Mouse (Mus musculus) lung, postnatal 10 days (tissue): ENCODE data around the gene Atp2b2.

Source experiments
- DNase-seq: peaks from one replicate; pipeline ENCODE4 v3.0.0; 2021

Gene Atp2b2

DNA sequence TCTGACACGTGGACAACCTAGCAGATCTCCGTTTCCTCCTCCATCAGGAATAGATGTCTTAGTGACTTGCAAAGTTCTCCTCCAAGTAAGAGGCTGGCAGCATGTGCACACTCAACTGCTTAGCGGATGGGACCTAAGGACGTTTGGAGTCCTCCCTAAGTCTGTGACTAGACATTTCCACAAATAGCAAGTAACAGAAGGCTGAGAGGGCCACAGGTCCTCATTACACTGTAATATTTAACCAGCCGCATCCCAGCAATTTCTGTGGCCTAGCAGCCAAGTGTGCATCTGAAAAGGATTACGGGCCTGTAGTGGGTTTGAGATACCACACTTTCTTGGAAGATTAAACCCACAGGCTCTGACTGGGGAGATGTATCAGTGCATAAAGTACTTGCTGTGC, 30.4 kb downstream of the Atp2b2 start:
- DNase-seq = no peak

DNA sequence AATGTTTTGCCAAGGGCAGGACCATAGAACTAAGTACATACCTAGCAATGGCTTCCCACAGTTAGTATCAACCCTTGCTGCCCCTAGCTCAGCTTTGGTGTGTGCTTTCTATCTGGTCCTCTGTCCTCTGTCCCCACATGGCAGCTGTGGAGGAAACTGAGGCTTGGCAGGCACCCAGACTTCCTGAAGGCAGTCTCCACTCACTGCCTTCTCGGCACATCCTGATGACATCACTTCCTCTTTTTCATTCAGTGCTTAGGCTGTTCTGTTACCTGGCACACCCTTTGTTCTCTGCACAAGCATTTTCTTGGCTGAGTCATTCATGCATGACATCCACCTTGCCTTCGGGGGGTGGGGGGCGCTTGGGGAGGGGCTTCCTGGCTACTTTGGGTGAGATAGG, 38.6 kb downstream of the Atp2b2 start:
- no peak for DNase-seq

DNA sequence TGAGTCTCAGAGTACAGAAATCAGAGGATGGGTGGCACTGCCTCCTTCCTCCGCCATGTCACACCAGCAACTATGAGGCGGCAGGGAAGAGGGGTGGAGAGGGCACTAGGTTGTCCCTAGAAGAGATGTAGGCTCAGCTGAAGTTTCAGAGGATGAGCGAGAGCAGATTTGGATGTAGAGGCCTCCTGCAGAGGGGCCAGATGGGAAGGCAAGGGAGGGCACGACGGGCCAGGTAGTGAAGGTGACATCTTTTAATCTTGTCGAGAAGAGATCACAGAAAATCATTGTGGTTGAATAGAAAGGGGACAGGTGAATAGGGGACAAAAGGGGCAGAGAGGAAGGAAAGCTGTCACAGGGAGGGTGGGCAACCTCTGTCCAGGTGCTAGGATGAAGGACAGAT, 41.5 kb downstream of the Atp2b2 start:
- DNase-seq = no peak

DNA sequence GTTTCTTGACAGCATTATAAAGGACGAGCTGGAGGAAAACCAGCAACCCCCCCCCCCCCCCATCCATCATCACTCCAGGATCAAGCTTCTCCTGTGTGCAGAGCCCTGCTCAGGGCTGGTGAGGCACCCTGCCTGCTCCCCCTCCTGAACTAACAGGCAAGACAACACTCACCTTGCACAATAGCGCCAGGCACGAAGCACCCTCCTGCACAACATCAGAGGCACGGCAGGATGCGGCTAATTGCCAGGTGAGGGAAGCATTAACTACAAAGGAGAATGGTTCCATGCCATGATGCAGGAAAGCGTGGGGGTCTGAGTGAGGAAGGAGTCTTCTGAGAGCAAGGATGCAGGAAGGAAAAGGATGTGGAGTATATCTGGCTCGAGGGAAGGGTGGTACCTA, 42.1 kb downstream of the Atp2b2 start:
- DNase-seq = no peak

DNA sequence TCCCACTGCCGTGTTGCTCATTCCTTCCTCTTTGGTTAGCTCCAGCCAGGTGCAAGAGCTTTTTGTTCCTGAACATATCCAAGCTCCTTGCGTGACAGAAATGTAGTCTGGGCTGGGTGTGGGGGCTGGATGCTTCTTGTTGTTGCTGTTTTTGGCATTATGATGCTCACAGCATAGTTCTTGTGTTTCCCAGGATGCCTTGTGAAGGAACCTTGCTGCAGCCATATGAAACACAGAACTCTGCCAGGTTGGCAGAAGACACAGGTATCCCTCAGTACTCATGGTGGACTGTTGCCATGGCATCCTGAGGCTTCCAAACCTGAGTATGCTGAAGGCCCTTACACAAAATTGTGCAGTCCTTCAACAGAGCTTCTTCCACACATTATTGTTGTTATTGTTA, 44.0 kb downstream of the Atp2b2 start:
- no peak for DNase-seq

DNA sequence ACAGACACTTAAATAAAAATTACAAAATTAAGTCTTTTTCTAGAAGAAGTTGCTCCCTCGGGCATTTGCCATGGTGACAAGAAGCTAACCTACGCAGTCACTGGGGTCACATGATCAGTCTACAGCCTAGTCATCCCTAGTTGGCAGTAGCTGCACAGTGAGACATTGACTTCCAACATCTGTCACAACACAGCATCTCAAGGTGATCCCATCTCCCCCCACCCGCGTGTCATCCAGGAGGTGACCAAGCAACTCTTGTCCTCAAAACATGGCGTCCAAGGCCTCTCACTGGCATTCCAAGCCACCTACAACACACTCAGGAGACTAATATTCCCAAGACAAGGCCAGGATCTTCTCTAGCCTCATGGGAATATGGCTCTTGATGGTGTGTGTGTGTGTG, 48.2 kb downstream of the Atp2b2 start:
- DNase-seq = no peak

DNA sequence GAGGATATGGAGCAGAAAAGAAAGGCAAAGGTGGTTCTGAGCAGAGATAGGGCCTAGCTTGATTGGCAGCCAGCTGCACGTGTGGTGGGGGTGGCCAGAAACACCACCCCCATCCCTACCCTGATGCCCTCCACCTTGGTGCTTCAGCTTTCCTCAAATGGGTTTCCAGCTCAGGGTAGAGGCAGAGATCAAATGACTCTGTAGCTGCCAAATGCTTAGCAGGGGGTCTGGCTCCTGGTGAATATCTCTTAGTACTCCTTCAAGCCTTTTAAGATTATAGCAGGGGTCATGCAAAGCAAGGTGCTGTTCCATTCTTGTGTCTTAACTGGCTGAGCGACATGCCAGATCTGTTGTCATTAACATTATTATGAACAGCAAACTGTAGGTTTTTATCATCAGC, 50.3 kb downstream of the Atp2b2 start:
- DNase-seq = no peak

DNA sequence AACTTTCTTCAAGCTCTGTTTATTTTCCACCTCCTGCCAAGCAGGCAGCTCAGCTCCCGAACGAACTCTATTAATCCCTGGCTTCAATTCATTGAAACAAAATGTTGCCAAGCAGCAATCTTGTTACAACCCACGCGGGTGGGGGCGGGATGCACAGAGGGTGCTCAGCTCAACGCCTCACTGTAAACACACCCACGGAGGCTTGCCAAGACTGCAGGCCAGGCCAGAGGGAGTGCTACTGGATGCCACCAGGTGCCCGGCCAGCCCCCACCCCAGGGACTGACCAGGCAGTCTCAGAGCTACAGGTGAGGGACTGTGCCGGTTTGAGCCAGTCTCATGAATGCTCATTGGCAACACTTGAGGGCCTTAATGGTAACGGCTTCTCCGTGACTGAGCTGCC, 50.9 kb downstream of the Atp2b2 start:
- peak; percentile 12 for DNase-seq

DNA sequence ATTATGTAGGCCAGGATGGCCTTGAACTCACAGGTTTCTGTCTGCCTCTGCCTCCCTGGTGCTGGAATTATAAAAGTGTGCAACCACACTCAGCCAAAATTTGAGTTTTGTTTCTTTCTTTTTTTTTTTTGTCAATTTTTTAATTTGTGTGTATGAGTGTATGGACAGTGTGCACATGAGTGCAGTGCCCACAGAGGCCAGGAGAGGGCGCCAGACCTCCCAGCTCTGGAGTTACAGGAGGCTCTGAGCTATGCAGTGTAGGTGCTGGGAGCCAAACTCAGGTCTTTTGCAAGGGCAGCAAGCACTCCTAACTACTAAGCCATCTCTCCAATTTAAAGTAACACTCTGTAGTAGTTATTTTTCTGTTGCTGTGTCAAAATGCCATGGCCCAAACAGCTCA, 52.4 kb downstream of the Atp2b2 start:
- no peak for DNase-seq

DNA sequence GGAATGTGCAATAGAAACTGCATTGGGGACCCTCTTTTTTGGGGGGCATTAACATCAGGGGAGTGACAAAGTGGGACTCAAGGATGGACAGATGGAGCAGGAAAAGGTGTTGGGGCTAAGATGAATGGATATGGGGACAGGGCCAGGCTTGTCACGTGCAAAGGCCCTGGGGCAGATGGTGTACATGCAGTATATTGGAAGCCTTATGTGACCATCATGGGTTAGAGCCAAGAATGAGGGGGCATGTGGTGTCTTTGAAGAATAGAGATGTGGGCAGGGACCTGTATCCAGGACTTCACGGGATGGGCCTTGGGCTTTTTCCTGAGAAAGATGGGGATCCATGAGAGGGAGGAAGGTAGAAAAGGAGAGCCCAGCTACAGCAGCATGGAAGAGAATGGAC, 53.9 kb downstream of the Atp2b2 start:
- DNase-seq = no peak

DNA sequence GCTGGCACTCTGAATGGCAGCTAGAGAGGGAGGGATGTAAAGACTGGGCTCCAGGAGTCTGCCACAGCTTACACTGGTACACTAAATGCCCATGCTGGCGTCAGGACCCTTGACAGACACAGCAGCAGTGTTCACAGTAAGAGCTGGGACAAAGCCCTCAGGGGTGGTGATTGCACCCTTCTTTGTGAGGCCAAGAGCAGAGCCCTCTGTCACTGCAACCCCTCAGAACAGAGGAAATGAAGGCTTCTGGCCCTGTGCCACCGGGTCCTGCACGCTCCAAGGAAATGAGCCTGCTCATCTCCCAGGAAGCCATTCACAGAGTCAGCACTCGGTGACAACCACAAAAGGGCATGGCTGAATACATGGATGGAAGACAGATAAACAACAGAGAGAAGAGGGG, 55.7 kb downstream of the Atp2b2 start:
- no peak for DNase-seq

DNA sequence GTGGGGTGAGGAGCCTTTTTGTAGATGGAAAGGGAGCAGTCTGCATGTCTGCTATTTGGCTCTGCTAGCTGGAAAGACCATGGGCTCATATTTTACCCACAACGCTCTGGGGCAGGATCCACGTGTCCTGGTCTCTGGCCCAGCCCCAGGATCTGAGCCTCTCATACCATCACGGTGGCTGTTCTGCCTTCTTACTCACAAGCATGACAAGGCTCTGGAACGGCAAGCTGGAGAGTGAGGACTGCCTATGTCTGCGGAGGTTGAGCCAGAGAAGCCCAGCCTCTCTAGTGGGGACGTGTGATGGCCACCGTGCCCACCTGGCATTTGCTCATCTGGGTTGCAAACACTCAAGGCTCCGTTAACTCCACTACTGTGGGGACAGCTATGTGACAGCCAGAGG, 63.7 kb downstream of the Atp2b2 start:
- DNase-seq = no peak

DNA sequence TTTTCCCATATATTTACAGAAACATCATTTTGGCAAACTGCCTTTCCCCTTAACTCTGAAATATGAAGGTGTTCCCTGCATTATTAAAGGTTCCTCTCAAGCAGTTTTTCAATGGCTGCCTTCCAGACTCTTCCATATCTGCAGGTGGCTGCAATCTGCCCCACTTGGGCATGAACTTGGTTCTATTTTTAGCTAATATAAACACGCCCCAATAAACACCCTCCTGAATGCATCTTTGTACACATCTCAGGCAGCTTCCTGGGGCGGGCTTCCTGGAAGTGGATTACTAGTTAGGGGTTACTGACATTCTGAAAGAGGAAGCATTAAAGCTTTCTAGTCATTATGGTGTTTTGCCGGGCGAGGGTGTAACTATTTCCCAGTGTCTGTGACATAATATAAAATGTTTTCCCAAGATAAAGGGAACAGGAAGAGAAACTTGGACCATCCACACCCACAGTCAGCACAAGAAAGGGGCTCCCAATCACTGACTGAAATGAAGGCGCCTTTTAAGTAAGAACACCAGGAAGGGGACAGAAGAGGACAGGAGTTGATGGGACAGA, 64.2 kb downstream of the Atp2b2 start:
- no peak for DNase-seq

DNA sequence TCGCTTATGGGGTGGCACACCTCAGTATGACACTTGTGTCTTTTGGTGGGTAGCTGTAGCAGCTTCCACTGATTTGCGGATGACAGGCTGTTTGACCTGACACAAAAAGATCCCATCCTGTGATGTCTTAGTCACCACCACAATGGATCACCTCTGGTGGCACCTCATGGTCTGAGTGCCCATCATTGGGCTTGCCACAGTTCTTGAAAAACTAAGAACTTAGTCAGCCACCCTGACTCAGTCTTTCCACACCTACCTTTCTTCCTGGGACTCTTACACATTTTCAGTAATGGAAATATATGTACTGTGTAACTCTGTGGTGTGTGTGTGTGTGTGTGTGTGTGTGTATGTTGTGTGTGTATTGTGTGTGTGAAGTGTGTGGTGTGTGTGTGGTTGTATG, 71.5 kb downstream of the Atp2b2 start:
- DNase-seq = no peak

DNA sequence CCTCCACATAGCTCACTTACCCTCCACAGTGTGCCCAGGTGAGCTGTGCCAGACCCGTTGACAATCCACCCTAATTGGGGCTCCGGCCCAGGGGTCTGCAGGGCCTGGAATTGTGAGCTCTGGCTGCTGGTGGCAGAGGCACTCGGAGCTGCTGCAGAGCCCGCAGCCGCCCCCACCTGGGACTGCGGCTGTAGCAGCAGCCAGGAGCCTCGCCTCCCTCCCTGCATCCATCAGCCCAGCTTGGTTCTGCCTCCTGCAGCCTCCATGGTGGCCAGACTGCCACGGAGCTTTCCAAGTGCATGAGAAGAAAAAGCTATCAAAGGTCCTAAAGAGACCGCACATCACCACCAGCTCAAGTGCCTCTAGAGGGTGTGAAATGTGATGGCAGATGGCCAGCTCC, 71.9 kb downstream of the Atp2b2 start:
- no peak for DNase-seq

DNA sequence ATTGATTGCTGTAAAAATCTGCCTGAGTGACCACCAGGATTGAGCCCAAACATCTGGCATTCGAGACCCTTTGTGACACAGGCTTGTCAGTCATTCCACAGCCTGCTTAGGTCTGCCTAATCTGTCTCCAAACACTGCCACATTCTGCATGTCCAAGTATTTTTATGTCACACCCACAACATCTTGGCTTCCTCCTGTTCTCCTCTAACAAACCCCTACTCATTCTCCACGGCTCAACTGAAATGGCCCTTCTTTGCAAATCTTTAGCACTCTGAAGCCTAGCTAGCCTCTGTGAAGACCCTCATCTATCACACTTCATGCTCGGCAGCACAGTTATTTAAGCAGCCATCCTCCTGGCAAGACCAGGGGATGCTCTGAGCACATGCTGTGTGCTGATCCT, 72.7 kb downstream of the Atp2b2 start:
- no peak for DNase-seq

DNA sequence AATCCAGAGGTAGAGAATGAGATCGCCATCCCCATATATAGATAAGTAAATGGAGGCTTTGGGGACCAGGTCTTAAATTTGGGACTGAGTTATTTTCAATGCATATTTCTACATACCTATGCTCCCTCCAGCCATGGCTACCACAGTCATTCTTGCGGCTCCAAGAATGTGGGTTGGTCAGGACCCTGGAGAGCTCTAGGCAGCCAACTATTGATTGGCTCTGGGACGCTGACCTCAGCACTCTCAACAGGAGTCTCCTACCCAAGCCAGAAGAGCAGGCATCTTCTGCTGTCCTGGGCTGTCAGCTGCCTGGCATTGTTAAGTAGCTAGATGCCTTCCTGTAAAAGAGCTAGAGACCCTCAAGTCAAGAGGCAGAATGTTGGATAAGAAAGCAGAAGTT, 79.6 kb downstream of the Atp2b2 start:
- DNase-seq = peak; percentile 42

DNA sequence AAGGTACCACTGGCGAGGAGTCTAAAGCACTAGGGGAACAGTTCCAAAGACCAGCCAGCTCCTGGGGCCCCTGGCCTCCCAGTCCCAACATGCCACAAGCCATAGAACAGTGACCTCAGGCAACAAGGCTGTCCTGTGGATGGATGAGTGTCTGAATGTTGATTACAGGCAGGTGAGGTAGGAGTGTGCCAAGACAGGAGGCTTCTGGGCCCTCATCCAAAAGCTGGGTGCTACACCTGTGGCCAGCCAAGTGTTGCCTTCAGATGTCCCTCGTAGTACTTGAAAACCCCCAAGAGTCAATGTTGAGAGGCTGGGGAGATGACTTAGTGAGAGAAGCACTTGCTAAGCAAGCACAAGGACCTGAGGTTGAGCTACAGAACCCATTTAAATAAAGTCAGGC, 80.8 kb downstream of the Atp2b2 start:
- DNase-seq = no peak

DNA sequence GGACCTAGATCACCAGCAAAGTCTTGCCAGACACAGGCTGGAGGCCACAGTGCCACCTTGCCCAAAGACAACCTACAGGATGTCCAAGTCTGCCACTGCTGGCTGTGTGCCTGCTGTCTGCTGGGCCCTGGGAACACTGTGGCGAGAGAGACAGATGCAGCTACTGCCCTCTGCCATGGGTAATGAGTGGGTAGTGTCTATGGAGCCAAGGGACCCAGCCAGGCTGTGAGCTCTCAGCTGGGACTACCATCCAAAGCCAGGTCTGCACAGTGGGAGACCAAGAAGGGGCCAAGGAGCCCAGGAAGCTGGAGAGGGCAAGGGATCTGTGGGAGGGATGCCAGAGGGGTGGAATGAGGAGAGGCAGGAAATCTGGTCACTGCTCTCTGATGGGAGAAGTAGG, 83.1 kb downstream of the Atp2b2 start:
- DNase-seq = no peak

DNA sequence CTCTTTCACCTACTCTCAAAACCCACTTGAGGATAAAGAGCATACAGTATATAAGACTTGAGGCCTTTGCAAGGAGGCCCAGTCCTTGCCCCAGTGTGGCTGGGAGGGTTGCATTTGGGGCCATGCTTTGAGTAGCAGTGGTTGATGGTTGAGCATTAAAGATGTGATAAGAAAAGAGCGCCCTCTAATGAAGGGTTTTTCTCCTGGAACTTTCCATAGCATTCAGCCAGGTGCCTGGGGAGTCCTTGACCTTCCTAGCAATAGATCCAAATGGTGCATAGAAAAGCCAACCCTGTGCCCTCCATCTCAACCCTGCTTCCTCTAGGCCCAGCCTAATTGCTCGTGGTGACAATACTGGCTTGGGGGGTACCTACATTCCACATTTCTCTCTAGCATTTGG, 83.7 kb downstream of the Atp2b2 start:
- DNase-seq = no peak

DNA sequence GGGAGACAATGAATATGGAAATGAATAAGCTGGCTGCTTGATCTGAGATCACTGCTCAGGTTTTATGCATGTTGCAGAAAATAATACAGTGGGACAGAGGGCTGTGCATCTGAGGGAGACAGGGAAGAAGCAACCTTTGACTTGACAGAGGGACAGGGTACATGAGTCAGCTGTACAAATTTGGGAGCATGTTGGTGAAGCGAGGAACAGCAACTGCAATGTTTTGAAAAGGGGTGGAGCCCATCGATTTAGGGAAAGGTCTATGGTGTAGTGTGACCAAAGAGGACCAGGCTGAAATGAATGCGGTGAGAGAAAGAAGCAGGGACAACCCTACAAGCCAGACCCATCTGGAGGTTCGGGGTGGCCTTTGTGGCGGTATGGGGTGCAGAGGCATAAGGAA, 84.4 kb downstream of the Atp2b2 start:
- no peak for DNase-seq

DNA sequence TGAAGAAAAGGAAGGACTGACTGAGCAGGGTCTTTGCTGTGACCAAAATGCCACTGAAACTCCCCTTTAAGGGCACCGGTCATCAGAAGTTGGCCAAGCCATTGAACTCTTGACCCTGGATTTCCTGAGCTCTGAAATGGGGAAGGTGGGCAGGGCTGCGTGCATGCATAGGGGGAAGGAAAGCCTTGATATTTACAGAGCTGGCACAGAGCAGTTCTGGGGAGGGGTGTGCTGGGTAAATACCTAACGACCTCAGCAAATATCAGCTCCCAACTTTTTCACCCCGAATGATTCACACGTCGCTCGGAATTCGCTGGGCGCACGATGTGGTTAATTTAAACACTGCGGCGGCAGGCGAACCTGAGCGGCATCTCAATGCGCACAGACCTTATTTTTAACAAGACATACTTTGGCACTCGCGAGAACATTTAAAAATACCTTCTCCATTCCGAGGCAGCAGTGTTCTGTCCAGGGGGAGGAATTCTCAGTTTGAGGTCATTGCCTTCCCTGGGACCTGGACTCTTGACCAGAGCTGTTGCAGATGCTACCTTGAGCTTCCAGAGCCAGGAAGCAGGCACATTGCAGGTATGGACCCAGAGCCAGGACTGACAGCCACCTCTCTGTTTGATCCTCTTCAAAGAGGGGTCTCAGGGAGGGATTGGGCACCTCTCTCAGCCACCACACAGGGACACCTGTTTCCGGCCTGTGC, 85.0 kb downstream of the Atp2b2 start:
- DNase-seq = no peak

DNA sequence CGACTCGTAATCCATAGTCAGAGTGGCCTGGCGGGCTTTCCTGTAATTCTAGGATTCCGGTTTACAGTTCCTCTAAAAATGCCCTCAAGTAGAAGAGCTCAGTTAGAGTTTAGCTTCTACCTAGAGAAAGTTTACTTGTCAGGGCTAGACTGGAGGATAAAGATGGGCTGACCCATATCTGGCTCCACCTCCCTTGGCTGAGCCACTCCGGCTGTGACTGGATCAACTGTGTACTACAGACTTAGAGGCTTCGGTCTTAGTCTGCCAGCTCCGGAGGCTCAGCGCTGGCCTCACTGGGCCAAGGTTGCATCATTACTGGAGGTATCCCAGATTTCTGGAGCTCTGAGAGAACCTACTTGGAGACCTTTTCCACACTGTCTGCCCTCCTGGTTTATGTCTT, 94.9 kb downstream of the Atp2b2 start:
- no peak for DNase-seq

DNA sequence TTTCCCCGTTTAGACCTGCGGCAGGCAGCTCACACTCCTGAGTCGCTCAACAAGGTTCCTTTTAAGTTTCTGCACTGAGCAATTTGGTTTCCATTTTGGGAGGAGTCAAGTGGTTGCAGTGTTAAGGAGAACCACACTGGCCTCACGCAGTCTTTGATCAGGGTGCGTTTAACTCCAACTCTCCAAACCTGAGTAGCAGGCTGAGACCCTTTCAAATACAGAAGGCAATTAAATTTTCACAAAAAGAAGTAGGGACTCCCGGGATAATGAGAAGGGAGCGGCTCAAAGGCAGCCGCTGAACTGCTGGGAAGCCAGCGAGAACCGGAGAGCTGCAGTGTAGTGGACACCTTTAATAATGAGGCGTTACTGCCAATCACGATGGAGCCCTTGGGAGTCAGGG, 100.1 kb downstream of the Atp2b2 start:
- DNase-seq = no peak

DNA sequence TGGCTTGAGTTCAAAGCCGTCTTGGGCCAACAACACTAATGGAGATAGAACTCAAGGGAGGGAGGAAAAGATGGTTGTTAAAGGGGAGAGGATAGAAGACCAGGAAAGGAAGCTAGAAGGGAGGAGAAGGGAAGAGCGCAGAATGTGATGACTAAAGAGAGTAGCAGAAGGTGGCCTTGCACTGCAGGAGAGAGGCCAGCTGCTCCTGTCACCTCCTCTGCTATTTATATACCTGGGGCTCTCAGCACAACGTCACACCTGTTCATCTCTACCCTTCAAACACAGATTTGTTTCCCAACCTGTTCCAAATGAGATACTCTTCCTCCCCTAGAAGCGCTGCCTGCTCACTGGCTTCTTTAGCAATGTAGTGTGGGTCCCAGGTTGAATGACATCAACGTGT, 101.1 kb downstream of the Atp2b2 start:
- no peak for DNase-seq
